Comparison of ENCODE assay signal across 17 mouse cellular contexts in genomic region chr3:30764877-30765276, GRCm38 (mm10). TPM values are rescaled to one million over a fixed set of nuclear protein-coding genes. Genes with fewer than 3 reads are reported as not detected.
DNase-seq lines count a peak whose midpoint lies in the region; ATAC-seq and TF ChIP-seq lines count a peak whose summit lies in the region.
"Had no signal": no experiment of that assay in that cellular context is flagged by ENCODE, and none has a peak within 500 bp of the region (broad histone marks: within the 10 kb centered on the region; RNA-seq: fewer than 3 reads in every experiment).

No protein-coding gene starts in this region.

- H3K4me1 ChIP-seq in olfactory bulb, adult 2 months (ENCODE audit: control insufficient read depth, insufficient read depth, low read length) = peaks cover 11% of the 10 kb centered on the region
- no peaks in the 10 kb centered on the region for H3K4me1 ChIP-seq in midbrain, embryonic 16.5 days (ENCODE audit: control insufficient read depth, insufficient read depth, low read length)
- H3K4me1 ChIP-seq in hindbrain, embryonic 13.5 days (replicated peaks) = no peaks in the 10 kb centered on the region
- H3K4me1 ChIP-seq: embryonic facial prominence, embryonic 12.5 days; forebrain, embryonic 10.5 days; intestine, embryonic 15.5 days had no signal

- no peak for TF ChIP-seq CTCF in olfactory bulb, adult 2 months (IDR thresholded peaks at IDR 0.05; ENCODE audit: insufficient read depth, low read depth, low read length)

- H3K27me3 ChIP-seq in midbrain, embryonic 16.5 days (ENCODE audit: control insufficient read depth, insufficient read depth, low read depth, low read length) = no peaks in the 10 kb centered on the region
- no peaks in the 10 kb centered on the region for H3K27me3 ChIP-seq in hindbrain, embryonic 13.5 days
- H3K27me3 ChIP-seq: embryonic facial prominence, embryonic 12.5 days; intestine, embryonic 15.5 days had no signal

- WGBS in olfactory bulb, adult 2 months = 38% methylated on average over 4 of the region's 4 CpGs
- 87% methylated on average over 4 of the region's 4 CpGs for WGBS in midbrain, embryonic 16.5 days
- 92% methylated on average over 4 of the region's 4 CpGs for WGBS in hindbrain, embryonic 13.5 days

- no peaks in the 10 kb centered on the region for H3K36me3 ChIP-seq in midbrain, embryonic 16.5 days (ENCODE audit: control insufficient read depth, insufficient read depth, low read length)
- no peaks in the 10 kb centered on the region for H3K36me3 ChIP-seq in hindbrain, embryonic 13.5 days
- H3K36me3 ChIP-seq: embryonic facial prominence, embryonic 12.5 days; forebrain, embryonic 10.5 days; intestine, embryonic 15.5 days had no signal

- no peak overlapping the region for H3K9ac ChIP-seq in midbrain, embryonic 16.5 days (ENCODE audit: low read depth, low read length)
- no peak overlapping the region for H3K9ac ChIP-seq in hindbrain, embryonic 13.5 days
- H3K9ac ChIP-seq: embryonic facial prominence, embryonic 12.5 days; intestine, embryonic 15.5 days had no signal

- no peak for TF ChIP-seq POLR2A in olfactory bulb, adult 2 months (IDR thresholded peaks at IDR 0.05; ENCODE audit: insufficient read depth, low read depth, low read length)

- H3K27ac ChIP-seq in olfactory bulb, adult 2 months (ENCODE audit: insufficient read depth, low read depth, low read length) = peak overlapping the region; percentile 58
- H3K27ac ChIP-seq in midbrain, embryonic 16.5 days (ENCODE audit: low read length) = no peak overlapping the region
- no peak overlapping the region for H3K27ac ChIP-seq in hindbrain, embryonic 13.5 days
- H3K27ac ChIP-seq: embryonic facial prominence, embryonic 12.5 days; forebrain, embryonic 10.5 days; intestine, embryonic 15.5 days had no signal

- H3K4me2 ChIP-seq in midbrain, embryonic 16.5 days (ENCODE audit: low read length) = no peak overlapping the region
- no peak overlapping the region for H3K4me2 ChIP-seq in hindbrain, embryonic 13.5 days
- H3K4me2 ChIP-seq: embryonic facial prominence, embryonic 12.5 days; intestine, embryonic 15.5 days had no signal

- H3K9me3 ChIP-seq in midbrain, embryonic 16.5 days (replicated peaks; ENCODE audit: control insufficient read depth, low read length, poor library complexity, severe bottlenecking) = no peaks in the 10 kb centered on the region
- no peaks in the 10 kb centered on the region for H3K9me3 ChIP-seq in hindbrain, embryonic 13.5 days
- H3K9me3 ChIP-seq: embryonic facial prominence, embryonic 12.5 days; forebrain, embryonic 10.5 days; intestine, embryonic 15.5 days had no signal

- DNase-seq in spleen, adult 12 weeks (ENCODE audit: low spot score) = peak; percentile 13
- no peak for DNase-seq in spleen, adult 18-20 months
- DNase-seq in c-Kit-negative CD71-positive TER-119-positive erythroid progenitor cells, embryonic 14.5 days (ENCODE audit: low read depth, low spot score) = peak; percentile 42
- peak; percentile 36 for DNase-seq in liver
- no peak for DNase-seq in lung, postnatal 25 days (ENCODE audit: low spot score)
- DNase-seq: adrenal gland, adult 8-10 months; cerebellum, adult 2 months; gastrocnemius, postnatal 14 days had no signal

- no peak for ATAC-seq in midbrain, embryonic 16.5 days
- ATAC-seq in hindbrain, embryonic 13.5 days (ENCODE audit: low FRiP score) = no peak

- no peak overlapping the region for H3K4me3 ChIP-seq in olfactory bulb, adult 2 months (ENCODE audit: insufficient read depth, low read depth, low read length)
- no peak overlapping the region for H3K4me3 ChIP-seq in midbrain, embryonic 16.5 days (ENCODE audit: low read depth, low read length)
- no peak overlapping the region for H3K4me3 ChIP-seq in hindbrain, embryonic 13.5 days
- H3K4me3 ChIP-seq: embryonic facial prominence, embryonic 12.5 days; forebrain, embryonic 10.5 days; intestine, embryonic 15.5 days had no signal

RNA-seq across cellular contexts. Expression of gene Samd7, which starts 18.8 kb away (rescaled TPM):
- not detected in 2 replicates for polyA plus RNA-seq in olfactory bulb, adult 2 months (2012; ENCODE audit: insufficient read depth, insufficient read length, low replicate concordance, missing spikeins)
- polyA plus RNA-seq in midbrain, embryonic 16.5 days (2015; fragmentation: Nextera tagmentation; extraction: Ambion mirVana) = 0.05 and 0.12 TPM in 2 replicates
- not detected in 2 replicates for polyA plus RNA-seq in hindbrain, embryonic 13.5 days (2015; fragmentation: Nextera tagmentation; extraction: Ambion mirVana)
- polyA plus RNA-seq: embryonic facial prominence, embryonic 12.5 days; forebrain, embryonic 10.5 days; hindbrain, embryonic 11.5 days; intestine, embryonic 15.5 days; limb, embryonic 14.5 days; lung, postnatal 0 days had no signal

RNA-seq across cellular contexts. Expression of gene Sec62, which starts 27.8 kb away (rescaled TPM):
- polyA plus RNA-seq in olfactory bulb, adult 2 months (2012; ENCODE audit: insufficient read depth, insufficient read length, low replicate concordance, missing spikeins) = not detected in 2 replicates
- 82.8 and 83.6 TPM in 2 replicates for polyA plus RNA-seq in midbrain, embryonic 16.5 days (2015; fragmentation: Nextera tagmentation; extraction: Ambion mirVana)
- 104 and 107 TPM in 2 replicates for polyA plus RNA-seq in hindbrain, embryonic 13.5 days (2015; fragmentation: Nextera tagmentation; extraction: Ambion mirVana)

Comparison
In these comparisons a context has a peak if more than half of its experiments do, and no peak if none do; other contexts are left out.
1. DNase-seq: peak in spleen, adult 12 weeks (single experiment), c-Kit-negative CD71-positive TER-119-positive erythroid progenitor cells, embryonic 14.5 days (single experiment) and liver (single experiment); none in spleen, adult 18-20 months (0 of 2) and lung, postnatal 25 days (single experiment).